Mouse (Mus musculus) stomach, embryonic 16.5 days (tissue): ENCODE results near the gene Grin2b. TPM values are rescaled to one million over a fixed set of nuclear protein-coding genes. Genes with fewer than 3 reads are reported as not detected.

Source experiments
- ATAC-seq: fragments of 200-750 bp; cut with Nextera tagmentation; 2 replicates; pipeline ENCODE4 v1.8.0; 2017; ENCODE audit warnings: moderate number of reproducible peaks, moderate TSS enrichment; ENCODE audit not compliant: insufficient read depth, low FRiP score
- H3K27ac ChIP-seq: fragments of 300-500 bp; sonication (generic); 2 replicates; pipeline ENCODE4 v1.5.1; 2014; ENCODE audit warnings: low read length
- H3K27me3 ChIP-seq: fragments of 300-500 bp; sonication (generic); 2 replicates; pipeline ENCODE4 v1.6.1; 2014; ENCODE audit warnings: low read length, control low read depth, mixed read lengths; ENCODE audit not compliant: control insufficient read depth, insufficient read depth
- H3K36me3 ChIP-seq: fragments of 300-500 bp; sonication (generic); 2 replicates; pipeline ENCODE4 v1.6.1; 2014; ENCODE audit warnings: low read length; ENCODE audit not compliant: control insufficient read depth, insufficient read depth
- H3K4me1 ChIP-seq: fragments of 300-500 bp; sonication (generic); 2 replicates; pipeline ENCODE4 v1.6.1; 2014; ENCODE audit warnings: low read length, control low read depth, mixed read lengths; ENCODE audit not compliant: control insufficient read depth, insufficient read depth
- H3K4me2 ChIP-seq: fragments of 300-500 bp; sonication (generic); 2 replicates; pipeline ENCODE4 v1.6.1; 2014; ENCODE audit warnings: low read depth, low read length, mixed read lengths
- H3K4me3 ChIP-seq: fragments of 300-500 bp; sonication (generic); replicated peaks from 2 replicates; pipeline ENCODE4 v1.5.1; 2014; ENCODE audit warnings: mild to moderate bottlenecking, low read length
- H3K9ac ChIP-seq: fragments of 300-500 bp; sonication (generic); 2 replicates; pipeline ENCODE4 v1.6.1; 2014; ENCODE audit warnings: low read length
- H3K9me3 ChIP-seq: fragments of 300-500 bp; sonication (generic); replicated peaks from 2 replicates; pipeline ENCODE4 v1.6.1; 2016; ENCODE audit warnings: low read length, control low read depth; ENCODE audit not compliant: control insufficient read depth
- WGBS: fragments of 180-500 bp; shearing (Covaris S2); extraction: QIAGEN DNeasy Blood & Tissue Kit; methylation state at CpG from one replicate; pipeline ENCODE4 v1.1.7; 2014; 5-methylcytosine and 5-hydroxymethylcytosine counted together
- polyA plus RNA-seq: library from polyadenylated mRNA; unstranded; fragments of >200 nt; fragmentation: Nextera tagmentation; extraction: Ambion mirVana; gene quantifications from 2 replicates; pipeline ENCODE4 v1.2.1, GENCODE M21; 2015

Gene Grin2b
- polyA plus RNA-seq, 1 experiment from 2014 or later: 0.32 TPM

- WGBS: 85% methylated on average over 3 of the region's 3 CpGs
- Histone ChIP-seq H3K27me3 (no peaks in the 10 kb centered on the region), H3K9ac (no peak overlapping the region), H3K4me1 (no peaks in the 10 kb centered on the region), H3K36me3 (no peaks in the 10 kb centered on the region), H3K4me3 (no peak overlapping the region), H3K9me3 (no peaks in the 10 kb centered on the region), H3K4me2 (no peak overlapping the region), H3K27ac (no peak overlapping the region)
- ATAC-seq: no peak
Measured at GRCm38 (mm10) chr6:136117390-136117789, 55.9 kb downstream of the Grin2b start.

- no peaks in the 10 kb centered on the region for H3K27me3 ChIP-seq
- H3K4me1 ChIP-seq: no peaks in the 10 kb centered on the region
- H3K9me3 ChIP-seq: no peaks in the 10 kb centered on the region
- H3K9ac ChIP-seq: no peak overlapping the region
- WGBS: 55% methylated on average over 6 of the region's 6 CpGs
- no peak overlapping the region for H3K27ac ChIP-seq
- H3K36me3 ChIP-seq: no peaks in the 10 kb centered on the region
- H3K4me3 ChIP-seq: no peak overlapping the region
- H3K4me2 ChIP-seq: no peak overlapping the region
- ATAC-seq: no peak
Measured at GRCm38 (mm10) chr6:136113639-136114410, 59.5 kb downstream of the Grin2b start.

GRCm38 (mm10) chr6:136109172-136109571 lies 64.1 kb downstream of the Grin2b start:
- WGBS: 72% methylated on average over 6 of the region's 6 CpGs
- no peaks in the 10 kb centered on the region for H3K9me3 ChIP-seq
- no peak for ATAC-seq

GRCm38 (mm10) chr6:136108466-136108865 lies 64.8 kb downstream of the Grin2b start:
- H3K36me3 ChIP-seq: no peaks in the 10 kb centered on the region
- no peak overlapping the region for H3K9ac ChIP-seq
- 82% methylated on average over 3 of the region's 3 CpGs for WGBS
- H3K4me3 ChIP-seq: no peak overlapping the region
- no peaks in the 10 kb centered on the region for H3K9me3 ChIP-seq
- H3K4me1 ChIP-seq: no peaks in the 10 kb centered on the region
- H3K27me3 ChIP-seq: no peaks in the 10 kb centered on the region
- H3K27ac ChIP-seq: no peak overlapping the region
- H3K4me2 ChIP-seq: no peak overlapping the region
- no peak for ATAC-seq

More at GRCm38 (mm10) chr6:136109172-136109571, 64.1 kb downstream of the Grin2b start:
- Histone ChIP-seq H3K4me1 (no peaks in the 10 kb centered on the region), H3K9ac (no peak overlapping the region), H3K36me3 (no peaks in the 10 kb centered on the region), H3K4me2 (no peak overlapping the region), H3K27ac (no peak overlapping the region), H3K4me3 (no peak overlapping the region), H3K27me3 (no peaks in the 10 kb centered on the region)

GRCm38 (mm10) chr6:136105221-136105620 lies 68.1 kb downstream of the Grin2b start:
- 69% methylated on average over 2 of the region's 2 CpGs for WGBS
- Histone ChIP-seq H3K9ac (no peak overlapping the region), H3K27me3 (no peaks in the 10 kb centered on the region), H3K27ac (no peak overlapping the region), H3K4me2 (no peak overlapping the region), H3K4me1 (no peaks in the 10 kb centered on the region), H3K9me3 (no peaks in the 10 kb centered on the region), H3K36me3 (no peaks in the 10 kb centered on the region), H3K4me3 (no peak overlapping the region)
- ATAC-seq: no peak

GRCm38 (mm10) chr6:136100241-136100640 lies 73.1 kb downstream of the Grin2b start:
- Histone ChIP-seq H3K27me3 (no peaks in the 10 kb centered on the region), H3K4me1 (no peaks in the 10 kb centered on the region), H3K9me3 (no peaks in the 10 kb centered on the region), H3K36me3 (no peaks in the 10 kb centered on the region), H3K4me2 (no peak overlapping the region), H3K4me3 (no peak overlapping the region), H3K9ac (no peak overlapping the region), H3K27ac (no peak overlapping the region)
- ATAC-seq: no peak
- 84% methylated on average over 5 of the region's 5 CpGs for WGBS

GRCm38 (mm10) chr6:136096269-136096668 lies 77.0 kb downstream of the Grin2b start:
- no peak overlapping the region for H3K4me2 ChIP-seq
- no peaks in the 10 kb centered on the region for H3K36me3 ChIP-seq
- H3K9me3 ChIP-seq: no peaks in the 10 kb centered on the region
- no peak overlapping the region for H3K9ac ChIP-seq
- WGBS: 23% methylated on average over 1 of the region's 1 CpGs
- H3K4me1 ChIP-seq: no peaks in the 10 kb centered on the region
- no peak overlapping the region for H3K4me3 ChIP-seq
- H3K27ac ChIP-seq: no peak overlapping the region
- H3K27me3 ChIP-seq: no peaks in the 10 kb centered on the region
- no peak for ATAC-seq

- Histone ChIP-seq H3K27me3 (no peaks in the 10 kb centered on the region), H3K36me3 (no peaks in the 10 kb centered on the region), H3K4me1 (no peaks in the 10 kb centered on the region), H3K9ac (no peak overlapping the region), H3K4me2 (no peak overlapping the region), H3K4me3 (no peak overlapping the region), H3K27ac (no peak overlapping the region), H3K9me3 (no peaks in the 10 kb centered on the region)
- ATAC-seq: no peak
- WGBS: 58% methylated on average over 17 of the region's 17 CpGs
Measured at GRCm38 (mm10) chr6:136079991-136080734, 93.1 kb downstream of the Grin2b start.

- H3K4me3 ChIP-seq: no peak overlapping the region
- ATAC-seq: no peak
- H3K9ac ChIP-seq: no peak overlapping the region
- no peaks in the 10 kb centered on the region for H3K4me1 ChIP-seq
- H3K9me3 ChIP-seq: no peaks in the 10 kb centered on the region
- WGBS: 86% methylated on average over 13 of the region's 13 CpGs
- no peak overlapping the region for H3K27ac ChIP-seq
- H3K4me2 ChIP-seq: no peak overlapping the region
- H3K36me3 ChIP-seq: no peaks in the 10 kb centered on the region
- no peaks in the 10 kb centered on the region for H3K27me3 ChIP-seq
Measured at GRCm38 (mm10) chr6:136072326-136073054, 100.8 kb downstream of the Grin2b start.
